Mouse (Mus musculus): Measurements from ENCODE around the gene Vmn1r88. TPM values are rescaled to one million over a fixed set of nuclear protein-coding genes. Genes with fewer than 3 reads are reported as not detected.
"Not testable (repeated sequence)": the region's sequence is repeated elsewhere in the genome, so short reads cannot be mapped to it uniquely, and the experiment has no call there.

Gene Vmn1r88
- not detected in 2 replicates for polyA plus RNA-seq (2012; rRNA removed)

GRCm38 (mm10) chr7:13159268-13159667, at the start of gene Vmn1r88:
Gene Vmn1r88, plus strand, starts transcription at chr7:13159568.
- no peaks in the 10 kb centered on the region for H3K27me3 ChIP-seq (ENCODE audit: control insufficient read depth, insufficient read depth, low read length)
- no peak within 1 kb of the TSS for H3K27ac ChIP-seq (ENCODE audit: insufficient read depth, low read length)
- no peaks in the 10 kb centered on the region for H3K4me1 ChIP-seq (ENCODE audit: control insufficient read depth, insufficient read depth, low read length)
- H3K4me3 ChIP-seq (replicated peaks; ENCODE audit: insufficient read depth, low read depth, low read length): no peak within 1 kb of the TSS
- DNase-seq: no peak
- no peak for TF ChIP-seq POLR2A (IDR thresholded peaks at IDR 0.05; ENCODE audit: borderline replicate concordance, insufficient read depth, low read length)
- TF ChIP-seq CTCF (IDR thresholded peaks at IDR 0.05; ENCODE audit: borderline replicate concordance, insufficient read depth, low read depth, low read length): no peak

- H3K4me3 ChIP-seq (replicated peaks; ENCODE audit: insufficient read depth, low read depth, low read length): no peak within 1 kb of the TSS
- H3K27ac ChIP-seq (ENCODE audit: insufficient read depth, low read length): no peak within 1 kb of the TSS
- no peaks in the 10 kb centered on the region for H3K27me3 ChIP-seq (ENCODE audit: control insufficient read depth, insufficient read depth, low read length)
- TF ChIP-seq CTCF (IDR thresholded peaks at IDR 0.05; ENCODE audit: borderline replicate concordance, insufficient read depth, low read depth, low read length) (no peak), POLR2A (IDR thresholded peaks at IDR 0.05; ENCODE audit: borderline replicate concordance, insufficient read depth, low read length) (no peak)
- no peak for DNase-seq
- no peaks in the 10 kb centered on the region for H3K4me1 ChIP-seq (ENCODE audit: control insufficient read depth, insufficient read depth, low read length)
Observed at GRCm38 (mm10) chr7:13119817-13120216, 39.6 kb upstream of the Vmn1r88 start, which contains the start of gene Vmn1r86. Gene Vmn1r86, minus strand, starts transcription at chr7:13119917.

- not testable (repeated sequence) for H3K4me1 ChIP-seq (ENCODE audit: control insufficient read depth, insufficient read depth, low read length); H3K4me3 ChIP-seq (replicated peaks; ENCODE audit: insufficient read depth, low read depth, low read length); H3K27me3 ChIP-seq (ENCODE audit: control insufficient read depth, insufficient read depth, low read length); H3K27ac ChIP-seq (ENCODE audit: insufficient read depth, low read length)
- peak; percentile 3 to 24 for DNase-seq
- 3% methylated on average over 21 of the region's 34 CpGs for WGBS
Observed at GRCm38 (mm10) chr7:13123554-13124153, 35.7 kb upstream of the Vmn1r88 start.

GRCm38 (mm10) chr7:13131856-13132255, 27.5 kb upstream of the Vmn1r88 start:
- Histone ChIP-seq H3K27me3 (ENCODE audit: control insufficient read depth, insufficient read depth, low read length) (no peaks in the 10 kb centered on the region), H3K27ac (ENCODE audit: insufficient read depth, low read length) (no peak overlapping the region), H3K4me3 (replicated peaks; ENCODE audit: insufficient read depth, low read depth, low read length) (no peak overlapping the region), H3K4me1 (ENCODE audit: control insufficient read depth, insufficient read depth, low read length) (no peaks in the 10 kb centered on the region)
- DNase-seq: no peak
- WGBS: 85% methylated on average over 2 of the region's 2 CpGs
- TF ChIP-seq POLR2A (IDR thresholded peaks at IDR 0.05; ENCODE audit: borderline replicate concordance, insufficient read depth, low read length): no peak
- no peak for TF ChIP-seq CTCF (IDR thresholded peaks at IDR 0.05; ENCODE audit: borderline replicate concordance, insufficient read depth, low read depth, low read length)

GRCm38 (mm10) chr7:13137340-13137739, 22.0 kb upstream of the Vmn1r88 start:
- H3K4me1 ChIP-seq (ENCODE audit: control insufficient read depth, insufficient read depth, low read length): no peaks in the 10 kb centered on the region
- no peak overlapping the region for H3K4me3 ChIP-seq (replicated peaks; ENCODE audit: insufficient read depth, low read depth, low read length)
- TF ChIP-seq POLR2A (IDR thresholded peaks at IDR 0.05; ENCODE audit: borderline replicate concordance, insufficient read depth, low read length) (no peak), CTCF (IDR thresholded peaks at IDR 0.05; ENCODE audit: borderline replicate concordance, insufficient read depth, low read depth, low read length) (no peak)
- no peaks in the 10 kb centered on the region for H3K27me3 ChIP-seq (ENCODE audit: control insufficient read depth, insufficient read depth, low read length)
- no peak for DNase-seq
- H3K27ac ChIP-seq (ENCODE audit: insufficient read depth, low read length): no peak overlapping the region

- no peak within 1 kb of the TSS for H3K27ac ChIP-seq (ENCODE audit: insufficient read depth, low read length)
- no peak for DNase-seq
- 65% methylated on average over 1 of the region's 1 CpGs for WGBS
- H3K4me3 ChIP-seq (replicated peaks; ENCODE audit: insufficient read depth, low read depth, low read length): no peak within 1 kb of the TSS
- H3K27me3 ChIP-seq (ENCODE audit: control insufficient read depth, insufficient read depth, low read length): no peaks in the 10 kb centered on the region
- TF ChIP-seq POLR2A (IDR thresholded peaks at IDR 0.05; ENCODE audit: borderline replicate concordance, insufficient read depth, low read length) (no peak), CTCF (IDR thresholded peaks at IDR 0.05; ENCODE audit: borderline replicate concordance, insufficient read depth, low read depth, low read length) (no peak)
- no peaks in the 10 kb centered on the region for H3K4me1 ChIP-seq (ENCODE audit: control insufficient read depth, insufficient read depth, low read length)
Observed at GRCm38 (mm10) chr7:13140057-13140456, 19.3 kb upstream of the Vmn1r88 start, which contains the start of gene Vmn1r87. Gene Vmn1r87, minus strand, starts transcription at chr7:13140157.

GRCm38 (mm10) chr7:13212720-13213119, 53.4 kb downstream of the Vmn1r88 start, which contains the start of gene Vmn1r89:
Gene Vmn1r89, plus strand, starts transcription at chr7:13213020.
- no peak for TF ChIP-seq POLR2A (IDR thresholded peaks at IDR 0.05; ENCODE audit: borderline replicate concordance, insufficient read depth, low read length)
- TF ChIP-seq CTCF (IDR thresholded peaks at IDR 0.05; ENCODE audit: borderline replicate concordance, insufficient read depth, low read depth, low read length): no peak
- H3K27me3 ChIP-seq (ENCODE audit: control insufficient read depth, insufficient read depth, low read length): no peaks in the 10 kb centered on the region
- H3K4me3 ChIP-seq (replicated peaks; ENCODE audit: insufficient read depth, low read depth, low read length): no peak within 1 kb of the TSS

More at GRCm38 (mm10) chr7:13212720-13213119, 53.4 kb downstream of the Vmn1r88 start, which contains the start of gene Vmn1r89:
- Histone ChIP-seq H3K27ac (ENCODE audit: insufficient read depth, low read length) (no peak within 1 kb of the TSS), H3K4me1 (ENCODE audit: control insufficient read depth, insufficient read depth, low read length) (no peaks in the 10 kb centered on the region)
- no peak for DNase-seq

Other genes with a start within 250 kb of the Vmn1r88 start
- 670 and 700 TPM in 2 replicates for gene Rps5, start 237.3 kb upstream of the Vmn1r88 start, polyA plus RNA-seq (2012; rRNA removed)
- 2.6 and 3.5 TPM in 2 replicates for gene Rnf225, start 232.2 kb upstream of the Vmn1r88 start, polyA plus RNA-seq (2012; rRNA removed)
- 5.8 and 6.2 TPM in 2 replicates for gene Zfp324, start 193.7 kb upstream of the Vmn1r88 start, polyA plus RNA-seq (2012; rRNA removed)
- gene Zfp446, start 181.7 kb upstream of the Vmn1r88 start, polyA plus RNA-seq (2012; rRNA removed): 13.8 and 16.0 TPM in 2 replicates
- gene Slc27a5, start 161.4 kb upstream of the Vmn1r88 start, polyA plus RNA-seq (2012; rRNA removed): 1.7 and 2.1 TPM in 2 replicates
- gene Trim28, start 160.5 kb upstream of the Vmn1r88 start, polyA plus RNA-seq (2012; rRNA removed): 250 and 266 TPM in 2 replicates
- gene Zbtb45, start 149.5 kb upstream of the Vmn1r88 start, polyA plus RNA-seq (2012; rRNA removed): 31.9 and 33.5 TPM in 2 replicates
- 258 and 264 TPM in 2 replicates for gene Chmp2a, start 124.8 kb upstream of the Vmn1r88 start, polyA plus RNA-seq (2012; rRNA removed)
- gene Ube2m, start 121.3 kb upstream of the Vmn1r88 start, polyA plus RNA-seq (2012; rRNA removed): 376 and 405 TPM in 2 replicates
- 4.6 TPM in 2 replicates for gene Mzf1, start 104.8 kb upstream of the Vmn1r88 start, polyA plus RNA-seq (2012; rRNA removed)
- not detected in 2 replicates for gene Vmn1r85, start 64.4 kb upstream of the Vmn1r88 start, polyA plus RNA-seq (2012; rRNA removed)
- gene Vmn1r86, start 39.7 kb upstream of the Vmn1r88 start, polyA plus RNA-seq (2012; rRNA removed): not detected in 2 replicates
- gene Vmn1r87, start 19.4 kb upstream of the Vmn1r88 start, polyA plus RNA-seq (2012; rRNA removed): not detected in 2 replicates
- not detected in 2 replicates for gene Vmn1r89, start 53.5 kb downstream of the Vmn1r88 start, polyA plus RNA-seq (2012; rRNA removed)
- 12.6 and 13.4 TPM in 2 replicates for gene Lig1, start 117.7 kb downstream of the Vmn1r88 start, polyA plus RNA-seq (2012; rRNA removed)
- gene Zswim9, start 119.2 kb downstream of the Vmn1r88 start, polyA plus RNA-seq (2012; rRNA removed): 11.0 and 11.3 TPM in 2 replicates
- 0.46 and 0.82 TPM in 2 replicates for gene Pla2g4c, start 165.1 kb downstream of the Vmn1r88 start, polyA plus RNA-seq (2012; rRNA removed)
- gene Cabp5, start 238.6 kb downstream of the Vmn1r88 start, polyA plus RNA-seq (2012; rRNA removed): 0.11 and 0.32 TPM in 2 replicates